Mouse (Mus musculus) right cerebral cortex, postnatal 25 days (tissue): Measurements from ENCODE around the gene Tvp23a.

Experiments used
- DNase-seq: peaks from one replicate; pipeline ENCODE4 v3.0.0; 2022

The Tvp23a gene

DNA sequence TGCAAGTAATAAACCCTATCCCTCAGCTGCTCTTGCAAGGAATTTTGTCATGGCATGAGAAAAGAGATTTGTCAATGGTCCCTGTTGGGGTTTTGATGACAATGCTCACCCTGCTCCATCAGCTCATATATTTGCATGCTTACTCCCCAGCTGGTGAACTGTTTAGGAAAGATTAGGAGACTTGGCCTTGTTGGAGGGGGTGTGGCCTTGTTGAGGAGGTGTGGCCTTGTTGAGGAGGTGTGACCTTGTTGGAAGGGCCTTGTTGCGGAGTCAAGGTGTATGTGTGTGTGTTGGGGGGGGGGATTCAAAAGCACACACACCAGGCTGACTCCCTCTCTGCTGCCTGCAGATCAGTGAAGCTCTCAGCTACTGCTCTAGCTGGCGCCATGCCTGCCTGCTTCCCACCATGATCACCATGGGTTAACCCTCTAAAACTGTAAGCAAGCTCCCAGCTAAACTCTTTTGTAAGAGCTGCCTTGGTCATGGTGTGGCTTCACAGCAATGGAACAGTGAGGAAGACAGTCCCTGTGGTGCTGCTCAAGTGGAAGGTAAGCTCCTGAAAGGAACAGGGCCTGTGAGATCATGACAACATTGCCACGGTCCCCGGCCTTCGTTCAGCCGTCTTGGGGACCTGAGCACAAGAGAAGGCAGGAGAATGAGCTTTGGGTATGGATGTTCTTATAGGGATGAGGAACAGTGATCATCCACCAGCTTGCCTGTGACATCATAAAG is 58.4 kb downstream of the Tvp23a start:
- no peak for DNase-seq

DNA sequence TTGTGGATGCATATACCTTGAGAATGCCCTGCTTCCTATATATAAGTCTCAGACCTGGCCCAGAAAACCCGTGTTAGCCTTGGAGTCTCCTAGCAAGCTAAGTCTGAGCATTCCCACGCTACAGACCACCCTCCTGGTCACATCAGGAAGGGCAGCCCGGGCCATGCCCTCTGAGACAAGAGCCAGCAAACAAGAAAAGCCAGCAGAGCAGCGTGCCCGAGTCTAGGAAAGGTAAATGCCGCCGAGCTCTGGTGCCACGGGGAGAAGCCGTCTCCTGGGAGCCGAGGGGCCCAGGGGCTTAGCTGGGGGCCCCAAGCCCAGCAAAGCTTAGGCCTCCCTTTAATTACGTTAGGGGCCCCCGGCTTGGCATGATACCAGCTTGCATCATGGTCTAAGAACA is 61.9 kb downstream of the Tvp23a start:
- DNase-seq, result no peak

- no peak for DNase-seq
Observed at GRCm38 (mm10) chr16:10384544-10384943, 62.6 kb downstream of the Tvp23a start.

DNA sequence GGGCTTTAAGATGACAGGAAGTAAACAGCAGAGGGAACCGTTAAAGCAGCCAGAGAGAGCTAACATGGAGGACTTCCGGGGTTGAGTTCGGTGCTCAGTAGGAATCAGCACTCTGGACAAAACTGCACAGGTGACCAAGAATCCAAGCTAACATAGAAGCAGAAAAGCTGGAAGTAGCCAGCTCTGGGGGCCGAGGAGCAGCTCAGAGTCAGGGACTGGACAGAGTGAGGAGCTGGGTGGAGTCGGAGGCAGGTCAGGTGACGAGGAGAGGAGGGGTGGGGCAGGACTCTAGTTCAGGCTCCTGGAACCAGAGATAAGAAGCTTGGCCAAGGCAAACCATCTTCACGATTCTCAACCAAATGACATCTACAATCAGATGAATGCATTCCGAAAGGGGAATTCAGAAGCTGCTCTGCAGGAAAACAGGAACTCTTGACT is 63.1 kb downstream of the Tvp23a start:
- DNase-seq, result no peak

DNA sequence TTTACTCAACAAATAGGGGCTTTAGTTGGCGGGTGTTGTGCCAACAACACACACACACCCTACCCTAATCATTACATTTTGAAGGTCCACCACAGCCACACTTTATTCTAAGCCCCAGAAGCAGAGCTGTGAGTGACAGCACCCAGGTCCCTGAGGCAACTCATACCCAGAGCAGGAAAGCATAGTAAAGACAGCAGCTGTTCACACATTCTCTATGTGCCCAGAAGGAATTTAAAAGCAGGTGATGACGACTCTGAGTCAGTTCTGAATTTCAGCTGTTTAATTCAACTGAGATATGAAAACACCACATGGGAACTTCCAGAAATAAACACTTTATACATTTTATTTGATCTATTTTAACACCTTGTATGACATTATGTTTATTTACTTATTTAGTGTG is 67.6 kb downstream of the Tvp23a start:
- no peak for DNase-seq

GRCm38 (mm10) chr16:10377286-10377685 is 69.9 kb downstream of the Tvp23a start:
- no peak for DNase-seq

DNA sequence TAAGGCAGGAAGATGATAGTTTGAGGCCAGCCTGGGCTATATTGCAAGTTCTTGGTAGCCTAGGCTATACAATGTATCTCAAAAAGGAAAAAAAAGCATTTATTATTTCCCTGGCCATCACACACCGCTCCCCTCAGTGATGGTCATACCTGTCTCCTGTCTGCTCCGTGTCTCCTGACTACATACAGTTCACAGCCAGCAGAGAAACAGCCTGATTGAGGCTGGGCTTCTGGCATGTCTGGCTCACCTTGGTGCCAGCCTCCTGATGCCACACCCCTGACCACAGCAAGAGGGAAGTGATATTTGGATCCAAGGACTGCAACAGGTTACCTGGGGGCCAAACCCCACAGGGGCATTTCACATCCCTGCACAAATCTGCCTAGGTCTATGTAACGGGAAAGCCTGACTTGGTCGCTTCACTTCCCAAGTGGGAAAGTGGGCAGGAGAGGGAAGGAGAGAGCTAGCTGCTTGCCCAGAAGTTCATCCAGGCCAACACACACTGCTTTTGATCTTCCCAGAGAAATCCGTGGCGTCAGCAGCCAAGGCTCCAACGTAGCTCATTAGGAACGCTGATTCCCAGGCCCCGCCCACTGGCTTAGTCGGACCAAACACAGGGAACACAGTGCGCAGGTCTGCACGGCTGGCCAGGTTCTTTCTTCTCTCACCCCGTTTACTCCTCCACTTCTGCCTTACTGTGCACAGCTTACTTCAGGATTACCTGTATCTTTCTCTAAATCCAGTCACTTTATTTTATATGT is 72.7 kb downstream of the Tvp23a start:
- no peak for DNase-seq

DNA sequence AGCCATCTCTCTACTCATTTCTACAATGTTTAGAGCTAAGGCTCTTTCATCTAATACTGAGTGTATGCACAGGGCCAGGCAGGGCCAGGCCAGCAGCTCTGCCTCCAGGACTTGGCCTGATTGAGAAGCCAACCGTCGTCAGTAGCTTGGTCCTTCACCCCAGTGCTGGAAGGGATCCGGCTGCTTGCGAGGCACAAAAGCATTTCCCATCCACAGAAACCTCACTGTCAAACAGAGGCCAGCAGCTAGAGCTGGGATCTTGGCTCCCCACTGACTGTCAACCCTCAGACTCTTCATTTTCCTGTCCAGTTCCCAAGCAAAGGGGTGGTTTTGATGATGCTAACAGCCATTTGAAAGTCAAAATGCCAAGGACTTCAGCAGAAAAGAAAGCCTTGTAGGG is 74.8 kb downstream of the Tvp23a start:
- no peak for DNase-seq
